Mouse (Mus musculus) midbrain, embryonic 12.5 days (tissue): ENCODE data around the gene Gdf7. TPM values are rescaled to one million over a fixed set of nuclear protein-coding genes. Genes with fewer than 3 reads are reported as not detected.

Source experiments
- ATAC-seq: fragments of 200-750 bp; cut with Nextera tagmentation; 2 replicates; pipeline ENCODE4 v1.8.0; 2017; ENCODE audit warnings: low read depth, moderate TSS enrichment, moderate library complexity; ENCODE audit not compliant: low FRiP score
- H3K27ac ChIP-seq: fragments of 300-500 bp; sonication (generic); replicated peaks from 2 replicates; pipeline ENCODE4 v1.5.1; 2016; ENCODE audit warnings: mild to moderate bottlenecking
- H3K27me3 ChIP-seq: fragments of 300-500 bp; sonication (generic); 2 replicates; pipeline ENCODE4 v1.6.1; 2016; ENCODE audit warnings: mild to moderate bottlenecking
- H3K36me3 ChIP-seq: fragments of 300-500 bp; sonication (generic); 2 replicates; pipeline ENCODE4 v1.6.1; 2016
- H3K4me1 ChIP-seq: fragments of 300-500 bp; sonication (generic); 2 replicates; pipeline ENCODE4 v1.6.1; 2016
- H3K4me2 ChIP-seq: fragments of 300-500 bp; sonication (generic); replicated peaks from 2 replicates; pipeline ENCODE4 v1.6.1; 2016; ENCODE audit warnings: mild to moderate bottlenecking, moderate library complexity
- H3K4me3 ChIP-seq: fragments of 300-500 bp; sonication (generic); 2 replicates; pipeline ENCODE4 v1.5.1; 2016; ENCODE audit warnings: mild to moderate bottlenecking
- H3K9ac ChIP-seq: fragments of 300-500 bp; sonication (generic); replicated peaks from 2 replicates; pipeline ENCODE4 v1.6.1; 2016; ENCODE audit warnings: mild to moderate bottlenecking, moderate library complexity
- H3K9me3 ChIP-seq: fragments of 300-500 bp; sonication (generic); 2 replicates; pipeline ENCODE4 v1.6.1; 2016; ENCODE audit warnings: mild to moderate bottlenecking
- WGBS: fragments of 180-500 bp; shearing (Covaris S2); methylation state at CpG from one replicate; pipeline ENCODE4 v1.1.7; 2016; 5-methylcytosine and 5-hydroxymethylcytosine counted together
- polyA plus RNA-seq: library from polyadenylated mRNA; unstranded; fragments of >200 nt; fragmentation: Nextera tagmentation; extraction: Ambion mirVana; gene quantifications from 2 replicates; pipeline ENCODE4 v1.2.1, GENCODE M21; 2016

Gene Gdf7
- polyA plus RNA-seq, 1 experiment from 2014 or later, result 0.74 TPM

GRCm38 (mm10) chr12:8305258-8305657, 3.5 kb upstream of the Gdf7 start:
- H3K4me1 ChIP-seq, result peaks cover 13% of the 10 kb centered on the region
- peaks cover 68% of the 10 kb centered on the region for H3K27me3 ChIP-seq
- no peaks in the 10 kb centered on the region for H3K36me3 ChIP-seq
- H3K4me2 ChIP-seq, result no peak overlapping the region
- no peak overlapping the region for H3K4me3 ChIP-seq
- ATAC-seq, result no peak
- no peak overlapping the region for H3K9ac ChIP-seq
- H3K9me3 ChIP-seq, result no peaks in the 10 kb centered on the region
- WGBS, result 40% methylated on average over 2 of the region's 2 CpGs
- no peak overlapping the region for H3K27ac ChIP-seq

DNA sequence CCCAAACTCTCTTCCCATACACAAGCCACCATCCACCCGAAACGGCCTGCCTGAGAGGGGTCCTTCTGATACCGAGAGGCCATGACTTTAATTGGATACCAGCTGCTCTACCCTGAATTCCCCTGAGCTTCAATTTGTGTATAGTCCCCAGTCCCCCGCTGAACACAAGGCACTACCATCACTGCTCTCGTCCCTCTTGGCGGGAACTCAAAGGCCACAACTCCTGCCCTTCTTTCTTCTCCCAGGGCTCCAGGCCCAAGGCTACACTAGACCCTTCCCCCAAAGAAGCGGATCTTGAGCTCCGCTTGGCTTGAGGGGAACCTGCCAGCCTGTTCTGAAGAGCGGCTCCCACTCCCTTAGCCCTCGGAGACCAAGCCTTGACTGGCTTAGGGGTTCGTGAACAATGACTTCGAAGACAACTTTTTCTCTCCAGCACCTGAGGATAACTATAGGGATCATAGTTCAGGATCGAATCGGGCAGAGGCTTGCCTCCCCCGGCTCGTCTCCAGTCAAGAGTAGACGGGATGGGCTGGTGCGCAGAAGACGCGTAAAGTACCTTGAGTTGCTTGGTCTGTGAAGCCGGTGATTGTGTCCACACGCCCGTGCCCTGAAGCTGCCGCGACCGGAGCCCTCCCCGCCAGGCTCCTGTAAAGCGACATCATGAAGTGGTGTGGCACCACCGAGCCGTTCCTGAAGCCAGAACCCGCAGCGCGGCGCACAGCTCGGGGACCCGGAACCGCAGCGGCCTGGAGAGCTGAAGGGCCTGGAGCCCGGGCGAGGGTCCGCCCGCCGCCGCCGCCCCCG, 541 bp downstream of the Gdf7 start:
- Histone ChIP-seq H3K4me1 (peaks cover 21% of the 10 kb centered on the region), H3K36me3 (no peaks in the 10 kb centered on the region), H3K27me3 (peaks cover 98% of the 10 kb centered on the region), H3K4me3 (peak overlapping the region; percentile 48), H3K27ac (no peak overlapping the region), H3K9ac (peak overlapping the region; percentile 64), H3K9me3 (no peaks in the 10 kb centered on the region), H3K4me2 (peak overlapping the region; percentile 78)
- no peak; the same call in 1 of the 2 replicates for ATAC-seq
- 2% methylated on average over 46 of the region's 46 CpGs for WGBS

- Histone ChIP-seq H3K36me3 (no peaks in the 10 kb centered on the region), H3K4me1 (peaks cover 21% of the 10 kb centered on the region), H3K27me3 (peaks cover 98% of the 10 kb centered on the region), H3K27ac (no peak overlapping the region), H3K4me3 (0 out of 2 replicates have a peak overlapping the region, but pooled peaks have one; percentile 48), H3K4me2 (no peak overlapping the region), H3K9ac (no peak overlapping the region), H3K9me3 (no peaks in the 10 kb centered on the region)
- WGBS, result 19% methylated on average over 5 of the region's 5 CpGs
- no peak for ATAC-seq
Observed at GRCm38 (mm10) chr12:8300521-8300920, 1.2 kb downstream of the Gdf7 start.

GRCm38 (mm10) chr12:8300111-8300480, 1.7 kb downstream of the Gdf7 start:
- peak overlapping the region; percentile 3; the same call in 1 of the 2 replicates for H3K4me2 ChIP-seq
- WGBS, result 12% methylated on average over 10 of the region's 10 CpGs
- H3K9ac ChIP-seq, result no peak overlapping the region
- H3K27me3 ChIP-seq, result peaks cover 98% of the 10 kb centered on the region
- H3K36me3 ChIP-seq, result no peaks in the 10 kb centered on the region
- no peaks in the 10 kb centered on the region for H3K9me3 ChIP-seq
- H3K4me3 ChIP-seq, result peak overlapping the region; percentile 17
- no peak for ATAC-seq
- peaks cover 21% of the 10 kb centered on the region for H3K4me1 ChIP-seq
- no peak overlapping the region for H3K27ac ChIP-seq

- Histone ChIP-seq H3K4me3 (peak overlapping the region; percentile 44), H3K9me3 (no peaks in the 10 kb centered on the region), H3K27me3 (peaks cover 98% of the 10 kb centered on the region), H3K9ac (no peak overlapping the region), H3K27ac (no peak overlapping the region), H3K4me2 (peak overlapping the region; percentile 3; the same call in 1 of the 2 replicates), H3K36me3 (no peaks in the 10 kb centered on the region), H3K4me1 (peaks cover 21% of the 10 kb centered on the region)
- ATAC-seq, result no peak
- WGBS, result 4% methylated on average over 34 of the region's 34 CpGs
Observed at GRCm38 (mm10) chr12:8299143-8300110, 2.3 kb downstream of the Gdf7 start.

- peak overlapping the region; percentile 44 for H3K4me3 ChIP-seq
- H3K9ac ChIP-seq, result no peak overlapping the region
- H3K36me3 ChIP-seq, result no peaks in the 10 kb centered on the region
- no peaks in the 10 kb centered on the region for H3K9me3 ChIP-seq
- H3K4me2 ChIP-seq, result peak overlapping the region; percentile 53
- H3K27ac ChIP-seq, result no peak overlapping the region
- H3K27me3 ChIP-seq, result peaks cover 94% of the 10 kb centered on the region
- H3K4me1 ChIP-seq, result peaks cover 21% of the 10 kb centered on the region
- ATAC-seq, result no peak
- 2% methylated on average over 80 of the region's 85 CpGs for WGBS
Observed at GRCm38 (mm10) chr12:8298361-8299142, 3.2 kb downstream of the Gdf7 start.

DNA sequence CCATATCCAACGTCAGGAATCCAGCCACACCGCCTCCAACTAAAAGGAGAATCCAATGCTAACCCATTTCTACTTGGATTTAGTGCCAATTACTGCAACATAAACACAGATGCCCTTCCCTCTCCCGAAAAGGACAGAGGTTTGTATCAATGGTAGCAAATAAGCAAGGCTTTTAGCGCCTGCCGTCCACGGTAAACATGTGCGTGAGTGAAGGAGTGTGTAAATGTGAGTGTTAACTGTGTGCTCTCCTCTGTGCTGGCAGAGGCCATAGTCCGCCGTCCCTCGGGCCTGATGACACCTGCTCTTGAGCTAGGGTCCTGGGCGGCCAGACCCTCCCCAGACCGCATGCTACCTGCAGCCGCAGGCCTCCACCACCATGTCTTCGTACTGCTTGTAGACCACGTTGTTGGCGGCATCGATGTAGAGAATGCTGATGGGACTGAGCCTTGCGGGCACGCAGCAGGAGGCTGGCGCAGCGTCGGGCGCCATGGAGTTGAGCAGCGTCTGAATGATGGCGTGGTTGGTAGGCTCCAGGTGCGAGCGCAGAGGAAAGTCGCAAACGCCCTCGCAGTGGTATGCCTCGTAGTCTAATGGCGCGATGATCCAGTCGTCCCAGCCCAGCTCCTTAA, 4.1 kb downstream of the Gdf7 start:
- Histone ChIP-seq H3K36me3 (no peaks in the 10 kb centered on the region), H3K4me3 (peak overlapping the region; percentile 44), H3K27ac (no peak overlapping the region), H3K9ac (no peak overlapping the region), H3K4me1 (peaks cover 21% of the 10 kb centered on the region), H3K27me3 (peaks cover 92% of the 10 kb centered on the region), H3K9me3 (no peaks in the 10 kb centered on the region), H3K4me2 (peak overlapping the region; percentile 53)
- 0 out of 2 replicates have a peak, but pooled peaks have one; percentile 8 for ATAC-seq
- 7% methylated on average over 34 of the region's 34 CpGs for WGBS

DNA sequence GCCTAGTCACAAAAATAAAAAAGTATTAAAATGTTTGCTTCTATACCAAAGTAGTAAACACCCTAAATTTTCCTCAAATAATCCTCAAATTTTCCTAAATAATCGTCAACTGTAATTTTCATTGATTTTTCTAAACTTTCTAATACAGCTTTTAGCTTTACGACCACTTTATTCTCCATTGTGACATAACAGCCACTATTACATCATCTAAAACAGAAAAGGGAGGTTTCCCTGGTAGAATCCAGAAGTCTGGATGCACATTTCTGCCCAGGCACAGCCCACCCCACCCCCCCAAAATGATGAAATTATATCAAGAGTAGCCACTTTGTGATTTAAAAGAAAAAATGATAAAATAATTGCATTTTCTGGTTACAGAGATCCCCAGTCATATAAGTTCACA, 5.6 kb downstream of the Gdf7 start:
- Histone ChIP-seq H3K27me3 (peaks cover 76% of the 10 kb centered on the region), H3K4me3 (no peak overlapping the region), H3K9ac (no peak overlapping the region), H3K4me1 (peaks cover 13% of the 10 kb centered on the region; the same call in 1 of the 2 replicates), H3K4me2 (no peak overlapping the region), H3K36me3 (no peaks in the 10 kb centered on the region), H3K9me3 (no peaks in the 10 kb centered on the region), H3K27ac (no peak overlapping the region)
- WGBS, result 88% methylated on average over 2 of the region's 2 CpGs
- ATAC-seq, result no peak

DNA sequence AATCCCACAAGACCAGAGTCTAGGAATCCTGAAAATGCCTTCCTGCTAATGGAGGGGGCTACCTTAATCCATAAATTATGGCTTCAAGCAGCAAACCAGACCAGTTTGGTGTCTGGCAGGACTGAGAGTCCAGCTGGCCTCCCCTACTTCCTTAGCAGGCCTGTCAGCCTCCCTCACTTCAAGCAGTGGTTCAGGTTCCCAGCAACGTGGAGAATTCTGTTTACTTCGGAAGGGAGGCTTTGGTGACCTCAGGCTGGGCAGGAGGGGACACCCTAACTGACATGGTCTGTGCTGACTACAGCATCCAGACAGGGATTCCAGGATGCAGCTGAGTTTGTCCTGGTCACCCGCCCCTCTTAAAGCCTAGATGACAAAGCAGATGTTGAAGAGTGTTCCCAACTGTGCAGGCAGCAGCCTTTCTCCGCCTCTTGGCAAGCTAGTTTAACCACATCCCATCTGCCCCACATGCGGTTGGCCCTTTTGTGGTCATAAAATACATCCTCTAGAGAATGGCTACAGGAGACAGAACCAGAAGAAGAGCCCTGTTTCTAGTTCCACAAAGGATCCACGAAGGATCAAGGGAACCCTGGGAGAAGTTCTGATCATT, 6.3 kb downstream of the Gdf7 start:
- Histone ChIP-seq H3K36me3 (no peaks in the 10 kb centered on the region), H3K27ac (no peak overlapping the region), H3K9ac (no peak overlapping the region), H3K9me3 (no peaks in the 10 kb centered on the region), H3K27me3 (peaks cover 69% of the 10 kb centered on the region), H3K4me2 (no peak overlapping the region), H3K4me1 (peaks cover 15% of the 10 kb centered on the region; the same call in 1 of the 2 replicates), H3K4me3 (no peak overlapping the region)
- 57% methylated on average over 6 of the region's 6 CpGs for WGBS
- ATAC-seq, result no peak

DNA sequence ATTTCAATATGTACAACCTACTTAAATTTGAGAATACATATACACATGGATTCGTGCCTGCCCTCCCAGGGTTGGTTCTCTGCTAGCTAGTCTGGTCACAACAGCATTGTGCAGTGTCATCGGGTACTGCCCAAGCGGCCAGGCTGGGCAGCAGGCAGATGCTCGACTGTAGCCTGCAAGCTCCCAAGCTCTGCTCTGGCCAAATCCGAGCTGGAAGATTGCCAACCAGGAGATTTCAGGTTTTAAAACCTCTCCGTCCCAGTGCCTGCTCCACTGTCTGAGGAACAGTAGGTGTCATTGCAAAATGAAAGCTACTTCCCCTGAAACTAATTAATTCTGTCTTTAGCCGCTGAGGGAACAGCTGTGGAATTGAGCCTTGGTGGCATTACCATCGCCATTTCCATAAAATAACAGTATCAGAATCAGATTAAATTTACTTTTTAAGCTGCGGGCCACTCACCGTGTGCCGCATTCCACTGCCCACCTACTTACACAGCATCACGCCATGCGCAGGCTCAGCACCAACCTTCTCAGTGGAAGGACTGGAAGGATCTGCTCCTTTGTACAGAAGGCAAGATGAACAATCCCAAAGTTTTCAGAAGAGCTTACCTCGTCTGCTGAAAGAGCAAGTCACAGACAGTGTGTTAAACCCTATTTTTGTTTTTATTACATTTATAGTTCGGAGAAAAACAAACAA, 10.4 kb downstream of the Gdf7 start:
- WGBS, result 52% methylated on average over 15 of the region's 15 CpGs
- peak; percentile 64 for ATAC-seq

More for the DNA sequence above, 10.4 kb downstream of the Gdf7 start:
- peaks cover 29% of the 10 kb centered on the region for H3K27me3 ChIP-seq
- H3K36me3 ChIP-seq, result peaks cover 5% of the 10 kb centered on the region; the same call in 1 of the 2 replicates
- no peak overlapping the region for H3K9ac ChIP-seq
- 0 out of 2 replicates have a peak, but pooled peaks cover 7% of the 10 kb centered on the region for H3K4me1 ChIP-seq
- H3K9me3 ChIP-seq, result no peaks in the 10 kb centered on the region
- H3K27ac ChIP-seq, result no peak overlapping the region
- H3K4me2 ChIP-seq, result no peak overlapping the region
- no peak overlapping the region for H3K4me3 ChIP-seq
